Mouse (Mus musculus) forebrain, embryonic 15.5 days (tissue): Measurements from ENCODE around the gene Atf5. TPM values are rescaled to one million over a fixed set of nuclear protein-coding genes. Genes with fewer than 3 reads are reported as not detected.

ENCODE experiments used
- ATAC-seq: fragments of 200-750 bp; cut with Nextera tagmentation; replicated peaks from 2 replicates; pipeline ENCODE4 v1.8.0; 2017; ENCODE audit warnings: mild to moderate bottlenecking, moderate TSS enrichment, moderate library complexity
- H3K27ac ChIP-seq: fragments of 300-500 bp; sonication (generic); replicated peaks from 2 replicates; pipeline ENCODE4 v1.5.1; 2015; ENCODE audit warnings: mild to moderate bottlenecking, inconsistent platforms
- H3K27me3 ChIP-seq: fragments of 300-500 bp; sonication (generic); 2 replicates; pipeline ENCODE4 v1.6.1; 2015; ENCODE audit warnings: inconsistent platforms
- H3K36me3 ChIP-seq: fragments of 300-500 bp; sonication (generic); 2 replicates; pipeline ENCODE4 v1.6.1; 2015; ENCODE audit warnings: mild to moderate bottlenecking, inconsistent platforms
- H3K4me1 ChIP-seq: fragments of 300-500 bp; sonication (generic); 2 replicates; pipeline ENCODE4 v1.6.1; 2015; ENCODE audit warnings: inconsistent platforms
- H3K4me2 ChIP-seq: fragments of 300-500 bp; sonication (generic); replicated peaks from 2 replicates; pipeline ENCODE4 v1.6.1; 2015; ENCODE audit warnings: mild to moderate bottlenecking, inconsistent platforms
- H3K4me3 ChIP-seq: fragments of 300-500 bp; sonication (generic); 2 replicates; pipeline ENCODE4 v1.5.1; 2015; ENCODE audit warnings: mild to moderate bottlenecking, inconsistent platforms
- H3K9ac ChIP-seq: fragments of 300-500 bp; sonication (generic); replicated peaks from 2 replicates; pipeline ENCODE4 v1.6.1; 2015; ENCODE audit warnings: mild to moderate bottlenecking, inconsistent platforms
- H3K9me3 ChIP-seq: fragments of 300-500 bp; sonication (generic); 2 replicates; pipeline ENCODE4 v1.6.1; 2016; ENCODE audit warnings: inconsistent platforms
- WGBS: fragments of 180-500 bp; shearing (Covaris S2); methylation state at CpG from one replicate; pipeline ENCODE4 v1.1.7; 2015; ENCODE audit warnings: mixed read lengths; 5-methylcytosine and 5-hydroxymethylcytosine counted together
- polyA plus RNA-seq: library from polyadenylated mRNA; unstranded; fragments of >200 nt; fragmentation: Nextera tagmentation; extraction: Ambion mirVana; gene quantifications from 2 replicates; pipeline ENCODE4 v1.2.1, GENCODE M21; 2015

Gene Atf5
- polyA plus RNA-seq = 4.6 and 5.0 TPM in 2 replicates

GRCm38 (mm10) chr7:44816470-44817021 is at the start of gene Atf5:
Gene Atf5 (minus strand): TSS chr7:44816658.
- Histone ChIP-seq H3K27me3 (no peaks in the 10 kb centered on the region), H3K27ac (peak within 1 kb of the TSS; percentile 95), H3K4me1 (peaks cover 50% of the 10 kb centered on the region), H3K4me2 (peak within 1 kb of the TSS; percentile 58), H3K9ac (peak within 1 kb of the TSS; percentile 95), H3K9me3 (no peaks in the 10 kb centered on the region), H3K4me3 (peak within 1 kb of the TSS; percentile 99), H3K36me3 (no peaks in the 10 kb centered on the region)
- WGBS = under 1% methylated on average over 57 of the region's 57 CpGs
- no peak; the same call in 1 of the 2 replicates for ATAC-seq

- H3K9ac ChIP-seq = no peak overlapping the region
- H3K4me2 ChIP-seq = no peak overlapping the region
- H3K36me3 ChIP-seq = peaks cover 44% of the 10 kb centered on the region
- WGBS = 79% methylated on average over 24 of the region's 24 CpGs
- no peak overlapping the region for H3K27ac ChIP-seq
- no peak overlapping the region for H3K4me3 ChIP-seq
- peaks cover 54% of the 10 kb centered on the region for H3K4me1 ChIP-seq
- no peak for ATAC-seq
- H3K27me3 ChIP-seq = no peaks in the 10 kb centered on the region
- no peaks in the 10 kb centered on the region for H3K9me3 ChIP-seq
These were observed 48.4 kb upstream of the Atf5 start for GRCm38 (mm10) chr7:44864595-44865542.

GRCm38 (mm10) chr7:44863982-44864494 is 47.6 kb upstream of the Atf5 start:
- no peak overlapping the region for H3K9ac ChIP-seq
- H3K4me3 ChIP-seq = no peak overlapping the region
- no peaks in the 10 kb centered on the region for H3K27me3 ChIP-seq
- H3K4me2 ChIP-seq = no peak overlapping the region
- H3K27ac ChIP-seq = no peak overlapping the region
- peaks cover 54% of the 10 kb centered on the region for H3K4me1 ChIP-seq
- ATAC-seq = no peak
- peaks cover 44% of the 10 kb centered on the region for H3K36me3 ChIP-seq
- WGBS = 83% methylated on average over 11 of the region's 11 CpGs
- no peaks in the 10 kb centered on the region for H3K9me3 ChIP-seq

- Histone ChIP-seq H3K36me3 (peaks cover 44% of the 10 kb centered on the region), H3K9ac (no peak overlapping the region), H3K9me3 (no peaks in the 10 kb centered on the region), H3K27ac (no peak overlapping the region), H3K4me1 (peaks cover 56% of the 10 kb centered on the region), H3K4me3 (no peak overlapping the region), H3K27me3 (no peaks in the 10 kb centered on the region), H3K4me2 (no peak overlapping the region)
- no peak for ATAC-seq
- WGBS = 90% methylated on average over 14 of the region's 14 CpGs
These were observed 46.8 kb upstream of the Atf5 start for GRCm38 (mm10) chr7:44863210-44863609.

- H3K36me3 ChIP-seq = peaks cover 44% of the 10 kb centered on the region
- H3K9ac ChIP-seq = no peak overlapping the region
- H3K4me2 ChIP-seq = no peak overlapping the region
- ATAC-seq = no peak
- H3K9me3 ChIP-seq = no peaks in the 10 kb centered on the region
- H3K4me3 ChIP-seq = no peak overlapping the region
- H3K4me1 ChIP-seq = peaks cover 56% of the 10 kb centered on the region
- no peak overlapping the region for H3K27ac ChIP-seq
- 84% methylated on average over 8 of the region's 8 CpGs for WGBS
- no peaks in the 10 kb centered on the region for H3K27me3 ChIP-seq
These were observed 46.0 kb upstream of the Atf5 start for GRCm38 (mm10) chr7:44862434-44862833.

- peaks cover 44% of the 10 kb centered on the region for H3K36me3 ChIP-seq
- H3K27me3 ChIP-seq = no peaks in the 10 kb centered on the region
- no peak overlapping the region; the same call in 1 of the 2 replicates for H3K27ac ChIP-seq
- H3K4me1 ChIP-seq = peaks cover 54% of the 10 kb centered on the region
- WGBS = 83% methylated on average over 14 of the region's 14 CpGs
- no peak overlapping the region for H3K4me3 ChIP-seq
- no peaks in the 10 kb centered on the region for H3K9me3 ChIP-seq
- no peak overlapping the region for H3K9ac ChIP-seq
- H3K4me2 ChIP-seq = no peak overlapping the region
- no peak for ATAC-seq
These were observed 45.0 kb upstream of the Atf5 start for GRCm38 (mm10) chr7:44861429-44861816.

GRCm38 (mm10) chr7:44860576-44861428 is 44.3 kb upstream of the Atf5 start:
- peak overlapping the region; percentile 14; the same call in 1 of the 2 replicates for H3K9ac ChIP-seq
- no peaks in the 10 kb centered on the region for H3K9me3 ChIP-seq
- 0 out of 2 replicates have a peak, but pooled peaks have one; percentile 5 for ATAC-seq
- 0 out of 2 replicates have a peak overlapping the region, but pooled peaks have one; percentile 7 for H3K4me2 ChIP-seq
- H3K27me3 ChIP-seq = no peaks in the 10 kb centered on the region
- H3K36me3 ChIP-seq = peaks cover 44% of the 10 kb centered on the region
- H3K27ac ChIP-seq = peak overlapping the region; percentile 45
- H3K4me3 ChIP-seq = no peak overlapping the region
- 46% methylated on average over 22 of the region's 22 CpGs for WGBS
- peaks cover 50% of the 10 kb centered on the region for H3K4me1 ChIP-seq

- H3K4me1 ChIP-seq = peaks cover 48% of the 10 kb centered on the region
- no peak overlapping the region for H3K9ac ChIP-seq
These were observed 43.4 kb upstream of the Atf5 start for GRCm38 (mm10) chr7:44859896-44860295.

GRCm38 (mm10) chr7:44857905-44858304 is 41.4 kb upstream of the Atf5 start:
- no peaks in the 10 kb centered on the region for H3K27me3 ChIP-seq
- peak overlapping the region; percentile 91; the same call in 1 of the 2 replicates for H3K9ac ChIP-seq
- ATAC-seq = no peak
- peak overlapping the region; percentile 94 for H3K4me2 ChIP-seq
- no peaks in the 10 kb centered on the region for H3K9me3 ChIP-seq
- peak overlapping the region; percentile 93 for H3K27ac ChIP-seq
- peak overlapping the region; percentile 76 for H3K4me3 ChIP-seq
- WGBS = 31% methylated on average over 8 of the region's 8 CpGs
- H3K36me3 ChIP-seq = peaks cover 16% of the 10 kb centered on the region
- peaks cover 63% of the 10 kb centered on the region for H3K4me1 ChIP-seq

More at GRCm38 (mm10) chr7:44859896-44860295, 43.4 kb upstream of the Atf5 start:
- no peaks in the 10 kb centered on the region for H3K9me3 ChIP-seq
- H3K27me3 ChIP-seq = no peaks in the 10 kb centered on the region
- H3K27ac ChIP-seq = no peak overlapping the region
- H3K4me2 ChIP-seq = no peak overlapping the region
- 95% methylated on average over 11 of the region's 11 CpGs for WGBS
- no peak for ATAC-seq
- peaks cover 36% of the 10 kb centered on the region for H3K36me3 ChIP-seq
- H3K4me3 ChIP-seq = no peak overlapping the region

- Histone ChIP-seq H3K4me2 (peak within 1 kb of the TSS; percentile 94), H3K36me3 (peaks cover 8% of the 10 kb centered on the region), H3K4me3 (peak within 1 kb of the TSS; percentile 76), H3K27me3 (no peaks in the 10 kb centered on the region), H3K27ac (peak within 1 kb of the TSS; percentile 93), H3K9ac (peak within 1 kb of the TSS; percentile 91), H3K4me1 (peaks cover 63% of the 10 kb centered on the region), H3K9me3 (no peaks in the 10 kb centered on the region)
- ATAC-seq = peak; percentile 56
- WGBS = under 1% methylated on average over 32 of the region's 32 CpGs
These were observed 40.6 kb upstream of the Atf5 start, which contains the start of gene Pnkp for GRCm38 (mm10) chr7:44857042-44857552. Gene Pnkp (plus strand): TSS chr7:44857139.
